Mouse (Mus musculus): ENCODE measurements at regions not wholly inside any gene's neighbourhood (a gene's known extent, or its start where the extent isn't known, plus 50 kb on each side); places are given as distances from the start of the nearest gene placed in this dataset.

DNA sequence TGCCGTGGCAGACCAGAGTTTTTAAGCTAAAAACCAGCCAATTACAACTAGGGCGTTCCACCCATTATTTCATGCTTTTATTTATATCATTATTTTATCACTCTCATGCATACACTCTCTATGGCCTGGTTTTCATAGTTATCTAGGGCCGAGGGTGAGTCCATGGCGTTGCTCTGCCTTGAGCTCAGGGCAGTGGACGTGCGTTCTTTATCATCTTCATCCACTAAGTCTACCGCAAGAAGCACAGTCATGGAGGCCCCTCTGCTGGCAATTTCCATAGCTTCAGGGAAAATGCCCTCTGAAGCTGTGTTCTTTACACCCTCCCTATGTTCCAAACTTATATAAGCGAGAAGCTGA, 67.0 kb upstream of the Vrk1 start:
- TF ChIP-seq CTCF (IDR thresholded peaks at IDR 0.05; ENCODE audit: borderline replicate concordance, insufficient read depth, low read length) (no peak), POLR2A (IDR thresholded peaks at IDR 0.05; ENCODE audit: low read depth, low read length) (no peak)

Data from embryonic fibroblast, embryonic 13.5 days (primary cell).